Mouse (Mus musculus) limb, embryonic 11.5 days (tissue): Measurements from ENCODE around the gene Usp19. TPM values are rescaled to one million over a fixed set of nuclear protein-coding genes. Genes with fewer than 3 reads are reported as not detected.
A peak's percentile ranks its signal among the peaks of the same experiment; 100 is the strongest.

ENCODE experiments used
- ATAC-seq: fragments of 200-750 bp; cut with Nextera tagmentation; 2 replicates; pipeline ENCODE4 v1.8.0; 2017; ENCODE audit warnings: low read depth; ENCODE audit not compliant: insufficient number of reproducible peaks, low FRiP score, low TSS enrichment
- DNase-seq: peaks from one replicate; pipeline ENCODE4 v3.0.0-alpha.2; 2015; ENCODE audit warnings: low spot score
- H3K27ac ChIP-seq: fragments of 300-500 bp; sonication (generic); replicated peaks from 2 replicates; pipeline ENCODE4 v1.5.1; 2014; ENCODE audit warnings: low read depth, mild to moderate bottlenecking, low read length
- H3K27me3 ChIP-seq: fragments of 300-500 bp; sonication (generic); 2 replicates; pipeline ENCODE4 v1.6.1; 2014; ENCODE audit warnings: mild to moderate bottlenecking, low read length, mixed read lengths; ENCODE audit not compliant: control insufficient read depth, insufficient read depth
- H3K36me3 ChIP-seq: fragments of 300-500 bp; sonication (generic); 2 replicates; pipeline ENCODE4 v1.6.1; 2014; ENCODE audit warnings: mild to moderate bottlenecking, low read length, moderate library complexity, mixed read lengths; ENCODE audit not compliant: control insufficient read depth, insufficient read depth
- H3K4me1 ChIP-seq: fragments of 300-500 bp; sonication (generic); 2 replicates; pipeline ENCODE4 v1.6.1; 2014; ENCODE audit warnings: low read length, mixed read lengths; ENCODE audit not compliant: control insufficient read depth, insufficient read depth
- H3K4me2 ChIP-seq: fragments of 300-500 bp; sonication (generic); 2 replicates; pipeline ENCODE4 v1.6.1; 2014; ENCODE audit warnings: low read depth, mild to moderate bottlenecking, moderate library complexity; ENCODE audit not compliant: severe bottlenecking
- H3K4me3 ChIP-seq: fragments of 300-500 bp; sonication (generic); 2 replicates; pipeline ENCODE4 v1.5.1; 2014; ENCODE audit warnings: low read depth, low read length
- H3K9ac ChIP-seq: fragments of 300-500 bp; sonication (generic); 2 replicates; pipeline ENCODE4 v1.6.1; 2014; ENCODE audit warnings: mild to moderate bottlenecking, low read length
- H3K9me3 ChIP-seq: fragments of 300-500 bp; sonication (generic); 2 replicates; pipeline ENCODE4 v1.6.1; 2016; ENCODE audit warnings: low read length; ENCODE audit not compliant: control insufficient read depth
- WGBS: fragments of 180-500 bp; shearing (Covaris S2); extraction: QIAGEN DNeasy Blood & Tissue Kit; methylation state at CpG from one replicate; pipeline ENCODE4 v1.1.7; 2014; 5-methylcytosine and 5-hydroxymethylcytosine counted together
- polyA plus RNA-seq: library from polyadenylated mRNA; unstranded; fragments of >200 nt; fragmentation: Nextera tagmentation; extraction: Ambion mirVana; gene quantifications from 2 replicates; pipeline ENCODE4 v1.2.1, GENCODE M21; 2014

Usp19 gene
- polyA plus RNA-seq, 1 experiment from 2014 or later = 73.6 TPM

DNA sequence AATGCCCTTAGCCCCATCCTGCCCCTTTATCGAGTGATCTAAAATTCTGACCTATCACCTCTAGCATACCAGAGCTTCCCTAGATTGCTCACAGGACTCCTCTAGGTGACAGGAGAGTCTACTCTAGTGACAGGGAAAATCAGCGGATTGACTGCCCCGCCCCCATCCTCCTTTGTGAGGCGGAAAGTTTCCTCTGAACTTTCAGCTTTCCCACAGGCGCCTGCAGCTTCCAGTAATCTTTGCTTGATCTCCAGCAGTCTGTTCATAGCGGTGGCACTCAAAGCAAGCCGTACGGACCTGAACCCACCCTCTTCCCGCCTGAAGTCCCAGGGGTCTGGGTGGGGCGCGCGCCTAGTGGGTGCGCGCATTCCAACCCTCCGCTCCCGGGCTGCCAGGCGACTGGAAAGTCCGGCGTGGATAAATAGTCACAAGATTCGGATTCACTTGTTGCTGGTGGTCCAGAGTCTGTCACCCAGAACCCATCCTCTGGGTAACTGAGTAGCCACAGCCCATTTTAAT is 11.7 kb upstream of the Usp19 start:
- peaks cover 6% of the 10 kb centered on the region; the same call in 1 of the 2 replicates for H3K36me3 ChIP-seq
- peak overlapping the region; percentile 31 for H3K4me3 ChIP-seq
- peak overlapping the region; percentile 28 for H3K9ac ChIP-seq
- H3K4me2 ChIP-seq = peak overlapping the region; percentile 37
- peak overlapping the region; percentile 67 for H3K27ac ChIP-seq
- under 1% methylated on average over 20 of the region's 20 CpGs for WGBS
- no peaks in the 10 kb centered on the region for H3K27me3 ChIP-seq
- DNase-seq = peak; percentile 90
- ATAC-seq = no peak
- peaks cover 7% of the 10 kb centered on the region for H3K4me1 ChIP-seq
- no peaks in the 10 kb centered on the region for H3K9me3 ChIP-seq

DNA sequence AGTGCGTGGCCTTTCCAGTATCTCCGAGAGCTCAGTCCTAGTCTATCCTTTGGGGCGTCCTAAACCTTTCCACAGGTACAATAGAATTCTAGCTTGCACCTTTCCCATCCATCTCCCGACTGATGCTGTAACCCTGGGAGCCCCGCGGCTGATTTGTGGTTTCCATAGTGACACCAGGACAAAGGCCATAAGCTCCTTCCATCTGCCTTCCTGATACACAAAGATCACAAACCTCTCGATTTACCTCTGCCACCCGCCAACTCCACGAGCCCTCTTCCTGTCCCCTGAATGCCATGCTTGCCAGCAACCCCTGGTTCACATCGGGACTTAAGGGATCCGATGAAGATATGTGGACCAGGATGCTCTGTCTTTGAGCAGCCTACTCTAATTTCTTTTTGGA is 11.2 kb upstream of the Usp19 start:
- Histone ChIP-seq H3K27me3 (no peaks in the 10 kb centered on the region), H3K27ac (peak overlapping the region; percentile 67; the same call in 1 of the 2 replicates), H3K4me3 (peak overlapping the region; percentile 31), H3K4me1 (peaks cover 7% of the 10 kb centered on the region), H3K4me2 (peak overlapping the region; percentile 37; the same call in 1 of the 2 replicates), H3K36me3 (peaks cover 8% of the 10 kb centered on the region; the same call in 1 of the 2 replicates), H3K9me3 (no peaks in the 10 kb centered on the region), H3K9ac (peak overlapping the region; percentile 28; the same call in 1 of the 2 replicates)
- 44% methylated on average over 11 of the region's 11 CpGs for WGBS
- DNase-seq = no peak
- ATAC-seq = no peak

DNA sequence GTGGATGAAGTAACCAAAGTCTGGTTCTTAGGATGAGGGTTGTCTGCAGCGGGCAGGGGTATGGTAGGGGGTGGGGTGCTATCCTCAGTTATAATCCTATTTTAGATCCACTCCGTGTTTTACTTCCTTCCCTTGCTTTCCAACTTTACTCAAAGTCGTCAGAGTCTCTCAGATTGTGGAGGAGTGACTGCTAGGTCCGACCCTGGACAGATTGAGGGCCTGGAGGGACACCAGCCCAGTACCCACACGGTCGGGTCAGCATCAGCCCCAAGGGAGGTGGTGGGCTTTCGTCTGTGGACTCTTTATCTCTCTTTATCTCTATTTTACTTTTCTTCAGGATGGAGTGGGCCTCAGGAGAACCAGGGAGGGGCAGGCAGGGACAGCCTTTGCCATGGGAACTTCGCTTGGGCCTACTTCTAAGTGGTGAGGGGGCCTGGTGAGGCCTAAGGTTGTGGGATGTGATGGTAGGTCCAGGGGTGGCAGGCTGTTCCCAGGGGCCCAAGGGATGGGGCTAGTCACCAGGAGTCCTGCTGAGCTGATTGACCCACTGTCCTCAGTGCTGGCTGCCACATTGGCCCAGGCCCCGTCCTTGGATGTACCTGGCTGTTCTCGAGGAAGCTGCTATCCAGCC is 10.6 kb upstream of the Usp19 start, which contains the start of gene Lamb2:
Gene Lamb2, plus strand, starts transcription at position 16 of the 631 bp plus-strand sequence.
- peak within 1 kb of the TSS; percentile 41 for H3K9ac ChIP-seq
- peak within 1 kb of the TSS; percentile 67 for H3K27ac ChIP-seq
- H3K27me3 ChIP-seq = no peaks in the 10 kb centered on the region
- H3K4me1 ChIP-seq = peaks cover 7% of the 10 kb centered on the region
- no peaks in the 10 kb centered on the region for H3K9me3 ChIP-seq
- H3K4me2 ChIP-seq = peak within 1 kb of the TSS; percentile 72
- no peak for ATAC-seq
- 14% methylated on average over 10 of the region's 10 CpGs for WGBS
- peaks cover 8% of the 10 kb centered on the region; the same call in 1 of the 2 replicates for H3K36me3 ChIP-seq
- H3K4me3 ChIP-seq = peak within 1 kb of the TSS; percentile 32
- peak; percentile 46 for DNase-seq

DNA sequence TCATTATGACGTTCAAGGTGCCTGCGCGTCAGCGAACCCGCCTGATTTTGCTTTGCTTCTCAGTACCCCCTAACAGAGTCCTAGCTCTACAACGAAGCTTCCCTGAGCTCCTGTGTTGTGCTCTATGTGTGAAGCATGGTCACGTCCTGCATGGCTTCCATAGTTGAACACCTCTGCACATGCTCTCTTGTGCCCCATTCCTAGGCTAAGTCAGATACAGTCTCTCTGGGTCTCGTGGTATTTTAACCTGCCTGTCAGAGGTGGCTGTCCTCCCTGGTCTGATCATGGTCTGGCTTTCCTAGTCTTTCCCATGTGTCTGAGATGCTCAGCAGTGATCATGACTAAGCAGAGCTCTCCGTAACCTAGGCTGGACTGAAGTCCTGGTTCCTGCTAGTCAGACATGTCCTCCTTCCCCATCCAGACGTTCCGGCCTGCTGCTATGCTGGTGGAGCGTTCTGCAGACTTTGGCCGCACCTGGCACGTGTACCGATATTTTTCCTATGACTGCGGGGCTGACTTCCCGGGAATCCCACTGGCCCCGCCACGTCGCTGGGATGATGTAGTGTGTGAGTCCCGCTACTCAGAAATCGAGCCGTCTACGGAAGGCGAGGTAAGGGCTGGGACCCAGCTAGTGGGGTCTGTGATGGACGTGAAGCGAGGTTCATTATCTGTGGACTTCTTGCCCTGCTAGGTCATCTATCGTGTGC is 9.4 kb upstream of the Usp19 start:
- Histone ChIP-seq H3K9me3 (no peaks in the 10 kb centered on the region), H3K27me3 (no peaks in the 10 kb centered on the region), H3K4me1 (peaks cover 7% of the 10 kb centered on the region), H3K4me2 (no peak overlapping the region), H3K4me3 (no peak overlapping the region), H3K27ac (no peak overlapping the region), H3K36me3 (peaks cover 10% of the 10 kb centered on the region; the same call in 1 of the 2 replicates), H3K9ac (no peak overlapping the region)
- ATAC-seq (no peak), DNase-seq (no peak)
- WGBS = 91% methylated on average over 28 of the region's 28 CpGs

DNA sequence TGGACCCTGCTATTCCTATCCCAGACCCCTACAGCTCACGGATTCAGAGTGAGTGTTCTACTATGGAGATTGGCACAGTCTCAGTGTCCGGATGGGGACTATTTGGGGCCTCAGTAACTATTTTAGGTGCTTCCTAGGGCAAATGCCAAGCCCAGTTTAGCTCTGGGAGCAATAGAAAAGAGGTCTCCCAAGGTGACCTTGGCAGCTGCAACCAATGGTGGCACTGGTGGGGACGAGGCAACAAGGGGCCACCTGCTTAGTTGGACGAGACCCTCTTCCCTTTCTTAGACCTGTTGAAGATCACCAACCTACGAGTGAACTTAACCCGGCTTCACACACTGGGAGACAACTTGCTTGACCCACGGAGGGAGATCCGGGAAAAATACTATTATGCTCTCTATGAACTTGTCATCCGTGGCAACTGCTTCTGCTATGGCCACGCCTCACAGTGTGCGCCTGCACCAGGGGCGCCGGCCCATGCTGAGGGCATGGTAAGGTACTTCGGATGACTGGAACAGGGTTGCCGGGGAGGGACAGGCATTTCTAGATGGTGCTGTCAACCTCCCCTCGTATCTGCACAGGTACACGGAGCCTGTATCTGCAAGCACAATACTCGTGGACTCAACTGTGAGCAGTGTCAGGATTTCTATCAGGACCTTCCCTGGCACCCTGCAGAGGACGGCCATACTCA is 8.7 kb upstream of the Usp19 start:
- Histone ChIP-seq H3K4me2 (no peak overlapping the region), H3K4me3 (no peak overlapping the region), H3K4me1 (peaks cover 7% of the 10 kb centered on the region), H3K9ac (no peak overlapping the region), H3K27ac (no peak overlapping the region), H3K27me3 (no peaks in the 10 kb centered on the region), H3K36me3 (peaks cover 10% of the 10 kb centered on the region; the same call in 1 of the 2 replicates), H3K9me3 (no peaks in the 10 kb centered on the region)
- DNase-seq (no peak), ATAC-seq (no peak)
- 91% methylated on average over 19 of the region's 19 CpGs for WGBS

DNA sequence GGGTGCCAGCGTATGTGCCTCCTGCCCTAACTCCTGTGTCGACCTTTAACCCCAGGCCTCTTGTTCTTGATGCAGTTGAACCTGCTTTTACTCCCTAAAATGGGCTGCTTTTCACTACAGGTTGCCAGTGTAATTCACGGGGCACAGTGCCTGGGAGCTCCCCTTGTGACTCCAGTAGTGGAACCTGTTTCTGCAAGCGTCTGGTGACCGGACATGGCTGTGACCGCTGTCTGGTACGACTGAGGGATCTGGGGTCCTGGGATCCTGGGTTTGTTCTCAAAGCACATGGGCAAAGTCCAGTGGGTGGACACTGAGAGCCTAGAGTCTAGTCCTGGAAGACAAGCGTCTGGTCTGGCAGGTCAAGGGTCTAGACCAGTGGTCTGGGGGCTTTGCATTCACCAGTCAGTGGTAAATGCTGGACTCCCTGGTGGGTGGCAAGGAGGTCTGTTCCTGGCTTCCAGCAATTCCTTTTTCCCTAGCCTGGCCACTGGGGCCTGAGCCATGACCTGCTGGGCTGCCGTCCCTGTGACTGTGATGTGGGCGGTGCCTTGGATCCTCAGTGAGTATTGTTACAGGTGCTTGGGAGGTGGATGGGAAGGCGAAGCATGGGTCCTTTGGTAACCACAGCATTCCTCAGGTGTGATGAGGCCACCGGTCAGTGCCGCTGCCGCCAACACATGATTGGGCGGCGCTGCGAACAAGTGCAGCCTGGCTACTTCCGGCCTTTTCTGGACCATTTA is 7.2 kb upstream of the Usp19 start:
- Histone ChIP-seq H3K27me3 (no peaks in the 10 kb centered on the region), H3K9me3 (no peaks in the 10 kb centered on the region), H3K4me2 (no peak overlapping the region), H3K4me3 (no peak overlapping the region), H3K27ac (no peak overlapping the region), H3K9ac (no peak overlapping the region), H3K36me3 (peaks cover 15% of the 10 kb centered on the region; the same call in 1 of the 2 replicates), H3K4me1 (peaks cover 7% of the 10 kb centered on the region)
- ATAC-seq = no peak
- DNase-seq = no peak
- WGBS = 95% methylated on average over 18 of the region's 18 CpGs

DNA sequence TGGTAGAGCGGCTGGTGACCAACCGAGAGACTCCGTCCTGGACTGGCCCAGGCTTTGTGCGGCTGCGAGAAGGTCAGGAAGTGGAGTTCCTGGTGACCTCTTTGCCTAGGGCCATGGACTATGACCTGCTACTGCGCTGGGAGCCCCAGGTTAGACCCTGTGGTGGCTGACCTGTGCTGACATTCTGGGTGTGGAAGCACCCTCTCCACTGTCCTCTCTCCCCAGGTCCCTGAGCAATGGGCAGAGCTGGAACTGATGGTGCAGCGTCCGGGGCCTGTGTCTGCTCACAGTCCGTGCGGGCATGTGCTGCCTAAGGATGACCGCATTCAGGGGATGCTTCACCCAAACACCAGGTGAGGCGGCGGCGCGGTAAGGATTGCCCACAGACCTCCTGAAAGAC is 6.4 kb upstream of the Usp19 start:
- Histone ChIP-seq H3K36me3 (peaks cover 16% of the 10 kb centered on the region; the same call in 1 of the 2 replicates), H3K4me3 (no peak overlapping the region), H3K9me3 (no peaks in the 10 kb centered on the region), H3K27ac (no peak overlapping the region), H3K4me2 (no peak overlapping the region), H3K4me1 (peaks cover 7% of the 10 kb centered on the region), H3K9ac (no peak overlapping the region), H3K27me3 (no peaks in the 10 kb centered on the region)
- DNase-seq (no peak), ATAC-seq (no peak)
- WGBS = 93% methylated on average over 15 of the region's 15 CpGs
